Comparison of ENCODE assay signal across 8 mouse cellular contexts in genomic region chr5:127615459-127615858, GRCm38 (mm10). TPM values are rescaled to one million over a fixed set of nuclear protein-coding genes. Genes with fewer than 3 reads are reported as not detected.
DNase-seq lines count a peak whose midpoint lies in the region; ATAC-seq and TF ChIP-seq lines count a peak whose summit lies in the region.

No protein-coding gene starts in this region.

- TF ChIP-seq CTCF in gastrocnemius, adult 2 months (IDR thresholded peaks at IDR 0.05): no peak
- TF ChIP-seq CTCF in bone marrow macrophage, adult 2 months (IDR thresholded peaks at IDR 0.05; ENCODE audit: low read depth, low read length): no peak

- H3K4me3 ChIP-seq in gastrocnemius, adult 2 months: peak overlapping the region; percentile 84
- H3K4me3 ChIP-seq in bone marrow macrophage, adult 2 months (ENCODE audit: insufficient read depth, low read length): peak overlapping the region; percentile 97
- H3K4me3 ChIP-seq in hindbrain, embryonic 12.5 days: peak overlapping the region; percentile 91
- H3K4me3 ChIP-seq in midbrain, embryonic 11.5 days (ENCODE audit: low read depth, low read length): peak overlapping the region; percentile 99

- H3K9ac ChIP-seq in hindbrain, embryonic 12.5 days: peak overlapping the region; percentile 98
- peak overlapping the region; percentile 97; the same call in 1 of the 2 replicates for H3K9ac ChIP-seq in midbrain, embryonic 11.5 days (ENCODE audit: low read length)

- H3K4me1 ChIP-seq in bone marrow macrophage, adult 2 months (ENCODE audit: control insufficient read depth, insufficient read depth, low read length): peaks cover 27% of the 10 kb centered on the region
- peaks cover 31% of the 10 kb centered on the region for H3K4me1 ChIP-seq in hindbrain, embryonic 12.5 days
- peaks cover 13% of the 10 kb centered on the region for H3K4me1 ChIP-seq in midbrain, embryonic 11.5 days (ENCODE audit: control insufficient read depth, insufficient read depth, low read length)

- H3K27me3 ChIP-seq in hindbrain, embryonic 12.5 days: no peaks in the 10 kb centered on the region
- no peaks in the 10 kb centered on the region for H3K27me3 ChIP-seq in midbrain, embryonic 11.5 days (ENCODE audit: control insufficient read depth, insufficient read depth, low read length)

- intact Hi-C loops in gastrocnemius, adult 2 months (cut with DNase I): loop anchor here (1.0 to 10.0 kb wide), 2 partner anchors 20 to 1399 kb away; no protein-coding TSS in a partner anchor
- intact Hi-C loops in gastrocnemius, postnatal 36 days (cut with DNase I): no loop called here

- H3K36me3 ChIP-seq in hindbrain, embryonic 12.5 days: no peaks in the 10 kb centered on the region
- no peaks in the 10 kb centered on the region for H3K36me3 ChIP-seq in midbrain, embryonic 11.5 days (ENCODE audit: control insufficient read depth, insufficient read depth, low read length)

- H3K27ac ChIP-seq in gastrocnemius, adult 2 months: peak overlapping the region; percentile 95
- H3K27ac ChIP-seq in bone marrow macrophage, adult 2 months (ENCODE audit: insufficient read depth, low read depth, low read length): peak overlapping the region; percentile 96
- no peak overlapping the region for H3K27ac ChIP-seq in hindbrain, embryonic 12.5 days
- no peak overlapping the region for H3K27ac ChIP-seq in midbrain, embryonic 11.5 days (ENCODE audit: low read depth, low read length)

- H3K4me2 ChIP-seq in hindbrain, embryonic 12.5 days (replicated peaks): peak overlapping the region; percentile 92
- peak overlapping the region; percentile 69 for H3K4me2 ChIP-seq in midbrain, embryonic 11.5 days

- no peaks in the 10 kb centered on the region for H3K9me3 ChIP-seq in hindbrain, embryonic 12.5 days (replicated peaks)
- no peaks in the 10 kb centered on the region for H3K9me3 ChIP-seq in midbrain, embryonic 11.5 days (ENCODE audit: control insufficient read depth, low read length)

- 87% methylated on average over 3 of the region's 3 CpGs for WGBS in hindbrain, embryonic 12.5 days
- WGBS in midbrain, embryonic 11.5 days: 79% methylated on average over 3 of the region's 3 CpGs

- no peak for TF ChIP-seq POLR2A in bone marrow macrophage, adult 2 months (IDR thresholded peaks at IDR 0.05; ENCODE audit: borderline replicate concordance, low read depth, low read length)

- DNase-seq in gastrocnemius, adult 2 months: no peak
- DNase-seq in gastrocnemius, postnatal 25 days: no peak
- DNase-seq in midbrain, embryonic 11.5 days (ENCODE audit: low spot score, missing footprints): no peak
- no peak for DNase-seq in adipocyte (ENCODE audit: low spot score)
- no peak for DNase-seq in right cerebral cortex, adult 18-20 months
- DNase-seq in gastrocnemius, postnatal 36 days: no peak

- ATAC-seq in hindbrain, embryonic 12.5 days (ENCODE audit: low FRiP score): no peak
- no peak for ATAC-seq in midbrain, embryonic 11.5 days (ENCODE audit: low FRiP score)

RNA-seq across cellular contexts. Expression of gene Glt1d1, which starts 16.6 kb away (rescaled TPM):
- not detected for total RNA-seq in gastrocnemius, adult 2 months (2021)
- not detected for total RNA-seq in gastrocnemius, postnatal 25 days (2021)
- polyA plus RNA-seq in bone marrow macrophage, adult 2 months (2012; ENCODE audit: insufficient read depth, insufficient read length, missing spikeins): not detected in 2 replicates
- 1.0 and 1.7 TPM in 2 replicates for polyA plus RNA-seq in hindbrain, embryonic 12.5 days (2016; fragmentation: Nextera tagmentation; extraction: Ambion mirVana)
- polyA plus RNA-seq in midbrain, embryonic 11.5 days (2014; fragmentation: Nextera tagmentation; extraction: Ambion mirVana): 0.33 and 1.1 TPM in 2 replicates
- total RNA-seq in gastrocnemius, postnatal 36 days (2021): not detected

RNA-seq across cellular contexts. Expression of gene Slc15a4, which starts 17.2 kb away (rescaled TPM):
- 10 to 100 TPM; 21.4 to 22.1 TPM for total RNA-seq in gastrocnemius, adult 2 months (2021)
- total RNA-seq in gastrocnemius, postnatal 25 days (2021): 10 to 100 TPM in 1 of 2 experiments, 1 to 10 TPM in 1; 9.9 to 16.4 TPM
- polyA plus RNA-seq in bone marrow macrophage, adult 2 months (2012; ENCODE audit: insufficient read depth, insufficient read length, missing spikeins): 91.2 and 93.3 TPM in 2 replicates
- 22.5 and 28.5 TPM in 2 replicates for polyA plus RNA-seq in hindbrain, embryonic 12.5 days (2016; fragmentation: Nextera tagmentation; extraction: Ambion mirVana)
- 21.0 and 23.1 TPM in 2 replicates for polyA plus RNA-seq in midbrain, embryonic 11.5 days (2014; fragmentation: Nextera tagmentation; extraction: Ambion mirVana)
- 10 to 100 TPM in 1 of 2 experiments, 1 to 10 TPM in 1; 9.9 to 11.5 TPM for total RNA-seq in gastrocnemius, postnatal 36 days (2021)

Comparison
In these comparisons a context has a peak if more than half of its experiments do, and no peak if none do; other contexts are left out.
1. H3K27ac ChIP-seq: peak in gastrocnemius, adult 2 months (single experiment) and bone marrow macrophage, adult 2 months (single experiment); none in hindbrain, embryonic 12.5 days (single experiment) and midbrain, embryonic 11.5 days (single experiment).
2. Peak in every context shown above with its lines, with median percentiles within 50 percentile points of each other: H3K4me3 ChIP-seq.